Mouse (Mus musculus) liver, adult 2 months (tissue): ENCODE data around the gene Fosl2.

Source experiments
- CTCF ChIP-seq: fragments of 200-500 bp; IDR thresholded peaks from 2 replicates; pipeline ENCODE4 v1.5.1; 2011; ENCODE audit warnings: low read depth, low read length, control low read depth
- POLR2A ChIP-seq: fragments of 200-500 bp; IDR thresholded peaks from 2 replicates; pipeline ENCODE4 v1.6.1; 2011; ENCODE audit warnings: low read length, control low read depth; ENCODE audit not compliant: insufficient read depth; ENCODE audit errors: extremely low read depth

DNA sequence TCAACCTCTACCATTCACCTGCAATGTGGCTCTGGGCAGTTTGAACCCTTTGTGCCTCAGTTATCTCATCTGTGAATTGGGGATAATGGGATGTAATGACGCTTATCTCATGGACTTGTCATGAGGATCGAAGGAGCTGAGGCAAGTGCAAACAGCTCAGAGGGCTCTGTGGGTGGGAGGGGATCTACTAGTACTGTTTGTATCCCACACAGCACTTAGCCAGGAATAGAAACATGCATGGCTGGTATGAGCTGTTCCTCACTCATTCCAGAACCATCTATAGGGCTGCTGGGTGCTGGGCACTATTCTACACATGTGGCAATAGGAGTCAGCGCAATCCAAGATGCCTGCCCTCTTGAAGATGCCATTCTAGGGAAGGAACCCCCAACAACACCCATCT lies 64.0 kb downstream of the Fosl2 start:
- TF ChIP-seq POLR2A (no peak), CTCF (no peak)
